In the genomic region with DNA sequence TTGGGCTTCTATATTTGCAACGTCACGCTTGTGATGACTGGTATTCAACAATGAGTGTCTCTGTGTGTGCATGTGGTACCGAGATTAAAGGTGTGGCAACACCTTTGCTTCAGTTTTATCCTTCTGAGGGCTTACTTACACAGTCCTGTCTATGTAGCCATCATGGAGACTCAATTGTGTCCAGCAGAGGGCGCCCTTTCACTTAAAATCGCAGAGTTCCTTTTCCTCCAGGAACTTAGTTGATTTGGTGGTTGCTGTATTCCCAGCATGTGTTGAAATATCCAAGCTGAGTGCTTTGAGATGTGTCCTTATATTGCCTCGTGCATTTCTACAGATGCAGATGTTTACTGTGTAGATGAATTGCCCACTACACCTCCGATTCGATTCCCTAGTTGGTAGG, we compare ENCODE assay signal across 8 mouse cellular contexts. TPM values are rescaled to one million over a fixed set of nuclear protein-coding genes. Genes with fewer than 3 reads are reported as not detected.
DNase-seq lines count a peak whose midpoint lies in the region; ATAC-seq and TF ChIP-seq lines count a peak whose summit lies in the region.

No protein-coding gene starts in this region.

- no peaks in the 10 kb centered on the region for H3K79me3 ChIP-seq in C2C12 (ENCODE audit: low read depth)

- no peak for TF ChIP-seq POLR2A in brain, embryonic 14.5 days (IDR thresholded peaks at IDR 0.05; ENCODE audit: borderline replicate concordance, extremely low read depth, insufficient read depth, insufficient read length, poor library complexity, severe bottlenecking)
- TF ChIP-seq POLR2A in liver, adult 2 months (IDR thresholded peaks at IDR 0.05; ENCODE audit: extremely low read depth, insufficient read depth, low read length): no peak

- no peak overlapping the region for H3K27ac ChIP-seq in heart, embryonic 12.5 days (ENCODE audit: poor library complexity, severe bottlenecking)
- H3K27ac ChIP-seq in kidney, postnatal 0 days: peak overlapping the region; percentile 74; the same call in 1 of the 2 replicates
- H3K27ac ChIP-seq in liver, adult 2 months (replicated peaks; ENCODE audit: insufficient read depth, low read depth, low read length): no peak overlapping the region
- peak overlapping the region; percentile 93 for H3K27ac ChIP-seq in stomach, embryonic 16.5 days (ENCODE audit: low read length)

- no peaks in the 10 kb centered on the region for H3K9me3 ChIP-seq in heart, embryonic 12.5 days (replicated peaks)
- no peaks in the 10 kb centered on the region for H3K9me3 ChIP-seq in kidney, postnatal 0 days (replicated peaks; ENCODE audit: low read length)
- H3K9me3 ChIP-seq in stomach, embryonic 16.5 days (replicated peaks; ENCODE audit: control insufficient read depth, low read length): no peaks in the 10 kb centered on the region

- ATAC-seq in erythroid progenitor cell, adult 5-6 weeks (replicated peaks; ENCODE audit: low FRiP score, poor library complexity, severe bottlenecking): peak; percentile 58
- ATAC-seq in heart, embryonic 12.5 days (ENCODE audit: insufficient number of reproducible peaks, low FRiP score): peak; percentile 49; the same call in 1 of the 2 replicates
- peak; percentile 62 for ATAC-seq in kidney, postnatal 0 days (replicated peaks; ENCODE audit: low FRiP score, low read depth)
- peak; percentile 69 for ATAC-seq in stomach, embryonic 16.5 days (ENCODE audit: insufficient read depth, low FRiP score)

- H3K27me3 ChIP-seq in C2C12 (ENCODE audit: control insufficient read depth, insufficient read depth, insufficient read length): no peaks in the 10 kb centered on the region
- no peaks in the 10 kb centered on the region for H3K27me3 ChIP-seq in heart, embryonic 12.5 days (replicated peaks)
- H3K27me3 ChIP-seq in kidney, postnatal 0 days (ENCODE audit: insufficient read depth, low read length): no peaks in the 10 kb centered on the region
- no peaks in the 10 kb centered on the region for H3K27me3 ChIP-seq in liver, adult 2 months (ENCODE audit: control insufficient read depth, insufficient read depth, low read length)
- no peaks in the 10 kb centered on the region for H3K27me3 ChIP-seq in stomach, embryonic 16.5 days (ENCODE audit: control insufficient read depth, insufficient read depth, low read length)

- no peaks in the 10 kb centered on the region for H3K36me3 ChIP-seq in C2C12 (ENCODE audit: control insufficient read depth, insufficient read depth)
- H3K36me3 ChIP-seq in heart, embryonic 12.5 days: peaks cover 4% of the 10 kb centered on the region
- no peaks in the 10 kb centered on the region for H3K36me3 ChIP-seq in kidney, postnatal 0 days (ENCODE audit: insufficient read depth, low read length)
- no peaks in the 10 kb centered on the region for H3K36me3 ChIP-seq in liver, adult 2 months (ENCODE audit: control insufficient read depth, insufficient read depth, low read length)
- no peaks in the 10 kb centered on the region for H3K36me3 ChIP-seq in stomach, embryonic 16.5 days (ENCODE audit: control insufficient read depth, insufficient read depth, low read length)

- WGBS in heart, embryonic 12.5 days: 23% methylated on average over 8 of the region's 8 CpGs
- 21% methylated on average over 8 of the region's 8 CpGs for WGBS in kidney, postnatal 0 days
- whole genome bisulfite sequencing in liver, adult 2 months: 18% methylated on average over 8 of the region's 8 CpGs
- 20% methylated on average over 8 of the region's 8 CpGs for WGBS in stomach, embryonic 16.5 days

- H3K4me2 ChIP-seq in heart, embryonic 12.5 days: no peak overlapping the region
- no peak overlapping the region for H3K4me2 ChIP-seq in kidney, postnatal 0 days (ENCODE audit: low read length)
- peak overlapping the region; percentile 24 for H3K4me2 ChIP-seq in stomach, embryonic 16.5 days (ENCODE audit: low read depth, low read length)

- H3K4me1 ChIP-seq in heart, embryonic 12.5 days (replicated peaks): peaks cover 32% of the 10 kb centered on the region
- H3K4me1 ChIP-seq in kidney, postnatal 0 days (replicated peaks; ENCODE audit: insufficient read depth, low read length): peaks cover 22% of the 10 kb centered on the region
- H3K4me1 ChIP-seq in liver, adult 2 months (ENCODE audit: control insufficient read depth, insufficient read depth, low read length): peaks cover 23% of the 10 kb centered on the region
- peaks cover 20% of the 10 kb centered on the region for H3K4me1 ChIP-seq in stomach, embryonic 16.5 days (ENCODE audit: control insufficient read depth, insufficient read depth, low read length)

- no peaks in the 10 kb centered on the region for H3K79me2 ChIP-seq in C2C12 (ENCODE audit: control insufficient read depth, insufficient read depth)
- H3K79me2 ChIP-seq in liver, adult 2 months (ENCODE audit: control insufficient read depth, insufficient read depth, low read length): no peaks in the 10 kb centered on the region

- TF ChIP-seq CTCF in C2C12 (IDR thresholded peaks at IDR 0.05; ENCODE audit: control insufficient read depth, insufficient read depth, insufficient read length): peak; percentile 60
- TF ChIP-seq CTCF in brain, embryonic 14.5 days (IDR thresholded peaks at IDR 0.05; ENCODE audit: borderline replicate concordance, extremely low read depth, insufficient read depth, insufficient read length): peak; percentile 79; the same call in 1 of the 2 replicates
- TF ChIP-seq CTCF in kidney, postnatal 0 days (IDR thresholded peaks at IDR 0.05; ENCODE audit: low read depth): peak; percentile 95
- TF ChIP-seq CTCF in liver, adult 2 months (IDR thresholded peaks at IDR 0.05; ENCODE audit: low read depth, low read length): 0 out of 2 replicates have a peak, but pooled peaks have one; percentile 20

- no peak overlapping the region for H3K4me3 ChIP-seq in C2C12 (ENCODE audit: insufficient read depth, poor library complexity, severe bottlenecking)
- H3K4me3 ChIP-seq in heart, embryonic 12.5 days: no peak overlapping the region
- no peak overlapping the region for H3K4me3 ChIP-seq in kidney, postnatal 0 days (replicated peaks; ENCODE audit: low read depth, low read length)
- H3K4me3 ChIP-seq in liver, adult 2 months (ENCODE audit: insufficient read depth, low read depth, low read length): no peak overlapping the region
- H3K4me3 ChIP-seq in stomach, embryonic 16.5 days (replicated peaks; ENCODE audit: low read length): no peak overlapping the region

- no peak overlapping the region for H3ac ChIP-seq in C2C12 (ENCODE audit: control insufficient read depth, insufficient read length, low read depth)

- H3K9ac ChIP-seq in heart, embryonic 12.5 days: no peak overlapping the region
- H3K9ac ChIP-seq in kidney, postnatal 0 days (ENCODE audit: low read depth, low read length): no peak overlapping the region
- no peak overlapping the region for H3K9ac ChIP-seq in liver, adult 2 months (ENCODE audit: low read depth, low read length)
- 0 out of 2 replicates have a peak overlapping the region, but pooled peaks have one; percentile 45 for H3K9ac ChIP-seq in stomach, embryonic 16.5 days (ENCODE audit: low read length)

- DNase-seq in brain, embryonic 14.5 days (ENCODE audit: low read depth): peak; percentile 96
- DNase-seq in kidney, postnatal 0 days (ENCODE audit: low spot score): peak; percentile 94
- peak; percentile 83 for DNase-seq in liver, adult 2 months (ENCODE audit: extremely low read depth, low read depth, low spot score)
- peak; percentile 92 for DNase-seq in neural tube, embryonic 10.5 days (ENCODE audit: extremely low spot score, low spot score)

TF ChIP-seq in C2C12, 6 proteins besides CTCF, POLR2A, EP300 and RAD21:
- TF ChIP-seq MAX (IDR thresholded peaks at IDR 0.05): no peak
TF ChIP-seq in C2C12: peak in this region for 0.

RNA-seq across cellular contexts. Expression of gene Ppp2r1b, which starts 4.1 kb away (rescaled TPM):
- polyA plus RNA-seq in C2C12 (2012; fragmentation: generic; extraction: Trizol): 26.7 TPM
- polyA plus RNA-seq in brain, embryonic 14.5 days (2012; rRNA removed): 32.2 and 38.5 TPM in 2 replicates
- 88.0 and 88.3 TPM in 2 replicates for total RNA-seq in erythroid progenitor cell, adult 5-6 weeks (2015; ENCODE audit: low replicate concordance)
- total RNA-seq in erythroid progenitor cell, adult 5-6 weeks (2017; ENCODE audit: low replicate concordance): 87.7 and 116 TPM in 2 replicates
- 61.1 and 62.1 TPM in 2 replicates for polyA plus RNA-seq in heart, embryonic 12.5 days (2016; fragmentation: Nextera tagmentation; extraction: Ambion mirVana)
- polyA plus RNA-seq in kidney, postnatal 0 days (2015; fragmentation: Nextera tagmentation; extraction: Ambion mirVana): 36.6 and 43.6 TPM in 2 replicates
- total RNA-seq in liver, adult 2 months (2014; rRNA removed): 10.3 and 10.8 TPM in 2 replicates
- polyA plus RNA-seq in liver, adult 2 months (2012; rRNA removed): 5.2 and 6.5 TPM in 2 replicates
- 79.3 and 87.5 TPM in 2 replicates for polyA plus RNA-seq in stomach, embryonic 16.5 days (2015; fragmentation: Nextera tagmentation; extraction: Ambion mirVana)

Comparison
In these comparisons a context has a peak if more than half of its experiments do, and no peak if none do; other contexts are left out.
1. CTCF ChIP-seq: peak in every context shown above with its lines; median percentile 95 in kidney, postnatal 0 days; 79 in brain, embryonic 14.5 days; 60 in C2C12; 20 in liver, adult 2 months.
2. H3K27ac ChIP-seq: peak in kidney, postnatal 0 days (single experiment) and stomach, embryonic 16.5 days (single experiment); none in heart, embryonic 12.5 days (single experiment) and liver, adult 2 months (single experiment).
3. Peak in every context shown above with its lines, with median percentiles within 50 percentile points of each other: DNase-seq and ATAC-seq.